In genomic region chr8:113664544-113664943, GRCm38 (mm10) we compare ENCODE assay signal across 8 mouse cellular contexts. TPM values are rescaled to one million over a fixed set of nuclear protein-coding genes. Genes with fewer than 3 reads are reported as not detected.
DNase-seq lines count a peak whose midpoint lies in the region; ATAC-seq and TF ChIP-seq lines count a peak whose summit lies in the region.

No protein-coding gene starts in this region.

- H3K9ac ChIP-seq in embryonic facial prominence, embryonic 14.5 days (ENCODE audit: low read depth, low read length) = no peak overlapping the region
- H3K9ac ChIP-seq in kidney, embryonic 16.5 days (replicated peaks; ENCODE audit: low read length) = no peak overlapping the region
- H3K9ac ChIP-seq in limb, embryonic 14.5 days (ENCODE audit: low read depth, low read length, severe bottlenecking) = no peak overlapping the region

- no peaks in the 10 kb centered on the region for H3K4me1 ChIP-seq in embryonic facial prominence, embryonic 14.5 days (ENCODE audit: control insufficient read depth, insufficient read depth, low read length)
- H3K4me1 ChIP-seq in heart, embryonic 10.5 days = no peaks in the 10 kb centered on the region
- H3K4me1 ChIP-seq in kidney, embryonic 16.5 days (ENCODE audit: insufficient read depth, low read length) = peaks cover 7% of the 10 kb centered on the region; the same call in 1 of the 2 replicates
- peaks cover 12% of the 10 kb centered on the region; the same call in 1 of the 2 replicates for H3K4me1 ChIP-seq in limb, embryonic 14.5 days (ENCODE audit: control insufficient read depth, insufficient read depth, low read length)
- no peaks in the 10 kb centered on the region for H3K4me1 ChIP-seq in testis, adult 2 months (ENCODE audit: control insufficient read depth, insufficient read depth, low read length)

- 7% methylated on average over 2 of the region's 2 CpGs for whole genome bisulfite sequencing in embryonic facial prominence, embryonic 14.5 days
- WGBS in heart, embryonic 10.5 days = 18% methylated on average over 2 of the region's 2 CpGs
- WGBS in kidney, embryonic 16.5 days = 9% methylated on average over 2 of the region's 2 CpGs
- 15% methylated on average over 2 of the region's 2 CpGs for WGBS in limb, embryonic 14.5 days

- H3K27me3 ChIP-seq in embryonic facial prominence, embryonic 14.5 days (replicated peaks; ENCODE audit: control insufficient read depth, insufficient read depth, low read length) = no peaks in the 10 kb centered on the region
- H3K27me3 ChIP-seq in heart, embryonic 10.5 days (ENCODE audit: insufficient read depth, poor library complexity, severe bottlenecking) = no peaks in the 10 kb centered on the region
- H3K27me3 ChIP-seq in kidney, embryonic 16.5 days (ENCODE audit: insufficient read depth, low read length) = no peaks in the 10 kb centered on the region
- H3K27me3 ChIP-seq in limb, embryonic 14.5 days (ENCODE audit: control insufficient read depth, insufficient read depth, low read length) = peaks cover 14% of the 10 kb centered on the region; the same call in 1 of the 2 replicates
- H3K27me3 ChIP-seq in testis, adult 2 months (ENCODE audit: control insufficient read depth, insufficient read depth, low read length) = no peaks in the 10 kb centered on the region

- H3K4me2 ChIP-seq in embryonic facial prominence, embryonic 14.5 days (ENCODE audit: low read depth, low read length) = no peak overlapping the region
- no peak overlapping the region for H3K4me2 ChIP-seq in kidney, embryonic 16.5 days (replicated peaks; ENCODE audit: low read depth, low read length)
- no peak overlapping the region for H3K4me2 ChIP-seq in limb, embryonic 14.5 days (replicated peaks; ENCODE audit: low read depth, low read length, severe bottlenecking)

- no peak for TF ChIP-seq POLR2A in limb, embryonic 14.5 days (IDR thresholded peaks at IDR 0.05; ENCODE audit: borderline replicate concordance, extremely low read depth, insufficient read depth, insufficient read length)
- TF ChIP-seq POLR2A in testis, adult 2 months (IDR thresholded peaks at IDR 0.05; ENCODE audit: control insufficient read depth, low read depth, low read length) = no peak

- no peaks in the 10 kb centered on the region for H3K36me3 ChIP-seq in embryonic facial prominence, embryonic 14.5 days (ENCODE audit: control insufficient read depth, insufficient read depth, low read length)
- no peaks in the 10 kb centered on the region for H3K36me3 ChIP-seq in heart, embryonic 10.5 days
- no peaks in the 10 kb centered on the region for H3K36me3 ChIP-seq in kidney, embryonic 16.5 days (ENCODE audit: insufficient read depth, low read length)
- H3K36me3 ChIP-seq in limb, embryonic 14.5 days (ENCODE audit: control insufficient read depth, insufficient read depth, low read length) = no peaks in the 10 kb centered on the region
- no peaks in the 10 kb centered on the region for H3K36me3 ChIP-seq in testis, adult 2 months (ENCODE audit: control insufficient read depth, insufficient read depth, low read length)

- DNase-seq in B cell, adult 2 months = peak; percentile 44 to 50
- peak; percentile 82 for DNase-seq in adrenal gland, postnatal 25 days
- peak; percentile 91 for DNase-seq in embryonic facial prominence, embryonic 14.5 days (ENCODE audit: low spot score)
- peak; percentile 87 for DNase-seq in heart, embryonic 10.5 days (ENCODE audit: low spot score)
- DNase-seq in limb, embryonic 14.5 days (ENCODE audit: low spot score) = peak; percentile 87
- peak; percentile 84 for DNase-seq in neural tube, embryonic 10.5 days (ENCODE audit: extremely low spot score, low spot score)

- H3K4me3 ChIP-seq in embryonic facial prominence, embryonic 14.5 days (ENCODE audit: low read depth, low read length) = no peak overlapping the region
- H3K4me3 ChIP-seq in heart, embryonic 10.5 days = no peak overlapping the region
- H3K4me3 ChIP-seq in kidney, embryonic 16.5 days (ENCODE audit: low read length) = no peak overlapping the region
- no peak overlapping the region for H3K4me3 ChIP-seq in limb, embryonic 14.5 days (replicated peaks; ENCODE audit: low read length)
- H3K4me3 ChIP-seq in testis, adult 2 months (ENCODE audit: control insufficient read depth, low read depth, low read length) = no peak overlapping the region

- no peaks in the 10 kb centered on the region for H3K9me3 ChIP-seq in embryonic facial prominence, embryonic 14.5 days (ENCODE audit: control insufficient read depth, low read length)
- H3K9me3 ChIP-seq in heart, embryonic 10.5 days = no peaks in the 10 kb centered on the region
- no peaks in the 10 kb centered on the region for H3K9me3 ChIP-seq in kidney, embryonic 16.5 days (ENCODE audit: low read length)
- H3K9me3 ChIP-seq in limb, embryonic 14.5 days (ENCODE audit: control insufficient read depth, low read length) = no peaks in the 10 kb centered on the region

- peak; percentile 56; the same call in 1 of the 2 replicates for TF ChIP-seq CTCF in testis, adult 2 months (IDR thresholded peaks at IDR 0.05; ENCODE audit: control insufficient read depth, insufficient read depth, insufficient replicate concordance, low read depth, low read length)

- ATAC-seq in embryonic facial prominence, embryonic 14.5 days (ENCODE audit: low read depth) = peak; percentile 89
- ATAC-seq in kidney, embryonic 16.5 days (ENCODE audit: low FRiP score, low TSS enrichment) = peak; percentile 87
- peak; percentile 77; the same call in 1 of the 2 replicates for ATAC-seq in limb, embryonic 14.5 days (ENCODE audit: low FRiP score, low read depth)

- no peak overlapping the region for H3K27ac ChIP-seq in embryonic facial prominence, embryonic 14.5 days (replicated peaks; ENCODE audit: low read depth, low read length)
- H3K27ac ChIP-seq in heart, embryonic 10.5 days = no peak overlapping the region
- no peak overlapping the region for H3K27ac ChIP-seq in kidney, embryonic 16.5 days (ENCODE audit: low read length)
- H3K27ac ChIP-seq in limb, embryonic 14.5 days (replicated peaks; ENCODE audit: low read depth, low read length) = no peak overlapping the region
- no peak overlapping the region for H3K27ac ChIP-seq in testis, adult 2 months (ENCODE audit: control insufficient read depth, insufficient read depth, low read depth, low read length)

RNA-seq across cellular contexts. Expression of gene Syce1l, which starts 21.5 kb away (rescaled TPM):
- not detected in 2 replicates for total RNA-seq in adrenal gland, postnatal 25 days (2021)
- polyA plus RNA-seq in embryonic facial prominence, embryonic 14.5 days (2014; fragmentation: Nextera tagmentation; extraction: Ambion mirVana) = not detected in 2 replicates
- not detected in 2 replicates for polyA plus RNA-seq in heart, embryonic 10.5 days (2016; fragmentation: Nextera tagmentation; extraction: Ambion mirVana)
- polyA plus RNA-seq in kidney, embryonic 16.5 days (2015; fragmentation: Nextera tagmentation; extraction: Ambion mirVana) = not detected in 2 replicates
- polyA plus RNA-seq in limb, embryonic 14.5 days (2012; rRNA removed) = 0.26 TPM in 1 of 2 replicates, not detected in the other
- polyA plus RNA-seq in limb, embryonic 14.5 days (2014; fragmentation: Nextera tagmentation; extraction: Ambion mirVana) = not detected in 2 replicates
- polyA plus RNA-seq in testis, adult 2 months (2012; rRNA removed) = 33.3 and 38.1 TPM in 2 replicates

RNA-seq across cellular contexts. Expression of gene Mon1b, which starts 29.2 kb away (rescaled TPM):
- total RNA-seq in adrenal gland, postnatal 25 days (2021) = 23.9 and 24.9 TPM in 2 replicates
- polyA plus RNA-seq in embryonic facial prominence, embryonic 14.5 days (2014; fragmentation: Nextera tagmentation; extraction: Ambion mirVana) = 7.2 and 8.3 TPM in 2 replicates
- 6.6 and 6.8 TPM in 2 replicates for polyA plus RNA-seq in heart, embryonic 10.5 days (2016; fragmentation: Nextera tagmentation; extraction: Ambion mirVana)
- 8.2 and 10.3 TPM in 2 replicates for polyA plus RNA-seq in kidney, embryonic 16.5 days (2015; fragmentation: Nextera tagmentation; extraction: Ambion mirVana)
- polyA plus RNA-seq in limb, embryonic 14.5 days (2012; rRNA removed) = 5.4 and 6.2 TPM in 2 replicates
- 6.4 and 7.8 TPM in 2 replicates for polyA plus RNA-seq in limb, embryonic 14.5 days (2014; fragmentation: Nextera tagmentation; extraction: Ambion mirVana)
- polyA plus RNA-seq in testis, adult 2 months (2012; rRNA removed) = 4.8 TPM in 2 replicates

Comparison
In these comparisons a context has a peak if more than half of its experiments do, and no peak if none do; other contexts are left out.
1. RNA of gene Syce1l, which starts 21.5 kb away (polyA plus RNA-seq): 33.3 to 38.1 TPM in testis, adult 2 months; 0.26 TPM in limb, embryonic 14.5 days, not detected in kidney, embryonic 16.5 days, not detected in embryonic facial prominence, embryonic 14.5 days and not detected in heart, embryonic 10.5 days; every median in the first group is over 10 times any median in the second.
2. Peak in every context shown above with its lines, with median percentiles within 50 percentile points of each other: DNase-seq and ATAC-seq.